Mouse (Mus musculus) embryo, embryonic 10.5 days (tissue): ENCODE results near the gene Prkaca.

Experiments
- DNase-seq: peaks from one replicate; pipeline ENCODE4 v3.0.0-alpha.2; 2015; ENCODE audit warnings: low spot score

Gene Prkaca

GRCm38 (mm10) chr8:83972150-83973120 is at the start of gene Prkaca:
TSS of gene Prkaca (plus strand) at chr8:83972993.
- DNase-seq = peak; percentile 99

- DNase-seq = no peak
These were observed 48.2 kb upstream of the Prkaca start for GRCm38 (mm10) chr8:83924585-83924984.

- no peak for DNase-seq
These were observed 46.5 kb upstream of the Prkaca start for GRCm38 (mm10) chr8:83926266-83926665.

GRCm38 (mm10) chr8:83934222-83934621 is 38.6 kb upstream of the Prkaca start:
- no peak for DNase-seq

GRCm38 (mm10) chr8:83934994-83935393 is 37.8 kb upstream of the Prkaca start:
- DNase-seq = no peak

- no peak for DNase-seq
These were observed 37.4 kb upstream of the Prkaca start for GRCm38 (mm10) chr8:83935435-83935834.

GRCm38 (mm10) chr8:83937645-83938044 is 35.1 kb upstream of the Prkaca start:
- DNase-seq = no peak

- DNase-seq = no peak
These were observed 34.5 kb upstream of the Prkaca start for GRCm38 (mm10) chr8:83938330-83938729.

- DNase-seq = no peak
These were observed 31.6 kb upstream of the Prkaca start for GRCm38 (mm10) chr8:83941066-83941677.

- no peak for DNase-seq
These were observed 30.3 kb upstream of the Prkaca start for GRCm38 (mm10) chr8:83942446-83942845.

GRCm38 (mm10) chr8:83945540-83945939 is 27.3 kb upstream of the Prkaca start:
- DNase-seq = no peak

GRCm38 (mm10) chr8:83954749-83955105 is 18.1 kb upstream of the Prkaca start:
- DNase-seq = no peak

GRCm38 (mm10) chr8:83955106-83955957 is 17.5 kb upstream of the Prkaca start, which contains the start of the genes Gm10644 and Asf1b:
TSS of gene Gm10644 (minus strand) at chr8:83955205.
TSS of gene Asf1b (plus strand) at chr8:83955507.
- peak; percentile 100 for DNase-seq

- DNase-seq = no peak
These were observed 16.9 kb upstream of the Prkaca start for GRCm38 (mm10) chr8:83955958-83956218.

GRCm38 (mm10) chr8:83956789-83957188 is 16.0 kb upstream of the Prkaca start:
- peak; percentile 64 for DNase-seq

GRCm38 (mm10) chr8:83964015-83964765 is 8.6 kb upstream of the Prkaca start:
- no peak for DNase-seq

- DNase-seq = no peak
These were observed 5.1 kb upstream of the Prkaca start for GRCm38 (mm10) chr8:83967701-83968100.

- DNase-seq = no peak
These were observed 1.7 kb upstream of the Prkaca start for GRCm38 (mm10) chr8:83971121-83971520.

- DNase-seq = no peak
These were observed 1.1 kb upstream of the Prkaca start for GRCm38 (mm10) chr8:83971661-83972060.

- peak; percentile 18 for DNase-seq
These were observed 603 bp downstream of the Prkaca start for GRCm38 (mm10) chr8:83973161-83974031.

GRCm38 (mm10) chr8:83974521-83974920 is 1.7 kb downstream of the Prkaca start:
- DNase-seq = no peak
